Mouse (Mus musculus) kidney, embryonic 14.5 days (tissue): ENCODE data around the gene Mdfic. TPM values are rescaled to one million over a fixed set of nuclear protein-coding genes. Genes with fewer than 3 reads are reported as not detected.
A peak's percentile ranks its signal among the peaks of the same experiment; 100 is the strongest.

ENCODE experiments used
- ATAC-seq: fragments of 200-750 bp; cut with Nextera tagmentation; 2 replicates; pipeline ENCODE4 v1.8.0; 2017; ENCODE audit warnings: moderate number of reproducible peaks, mild to moderate bottlenecking, moderate TSS enrichment, moderate library complexity; ENCODE audit not compliant: low FRiP score, low TSS enrichment
- H3K27ac ChIP-seq: fragments of 300-500 bp; sonication (generic); 2 replicates; pipeline ENCODE4 v1.5.1; 2014; ENCODE audit warnings: low read depth, mild to moderate bottlenecking, low read length, moderate library complexity, mixed read lengths
- H3K27me3 ChIP-seq: fragments of 300-500 bp; sonication (generic); 2 replicates; pipeline ENCODE4 v1.6.1; 2014; ENCODE audit warnings: mild to moderate bottlenecking, low read length; ENCODE audit not compliant: control insufficient read depth, insufficient read depth
- H3K36me3 ChIP-seq: fragments of 300-500 bp; sonication (generic); 2 replicates; pipeline ENCODE4 v1.6.1; 2014; ENCODE audit warnings: low read length, mixed read lengths; ENCODE audit not compliant: control insufficient read depth, insufficient read depth
- H3K4me1 ChIP-seq: fragments of 300-500 bp; sonication (generic); 2 replicates; pipeline ENCODE4 v1.6.1; 2014; ENCODE audit warnings: low read length, mixed read lengths; ENCODE audit not compliant: control insufficient read depth, insufficient read depth
- H3K4me2 ChIP-seq: fragments of 300-500 bp; sonication (generic); replicated peaks from 2 replicates; pipeline ENCODE4 v1.6.1; 2014; ENCODE audit warnings: low read depth, mild to moderate bottlenecking, low read length
- H3K4me3 ChIP-seq: fragments of 300-500 bp; sonication (generic); 2 replicates; pipeline ENCODE4 v1.5.1; 2014; ENCODE audit warnings: mild to moderate bottlenecking, low read length
- H3K9ac ChIP-seq: fragments of 300-500 bp; sonication (generic); 2 replicates; pipeline ENCODE4 v1.6.1; 2014; ENCODE audit warnings: low read depth, mild to moderate bottlenecking, low read length, moderate library complexity
- H3K9me3 ChIP-seq: fragments of 300-500 bp; sonication (generic); 2 replicates; pipeline ENCODE4 v1.6.1; 2016; ENCODE audit warnings: low read length; ENCODE audit not compliant: control insufficient read depth
- WGBS: fragments of 180-500 bp; shearing (Covaris S2); extraction: QIAGEN DNeasy Blood & Tissue Kit; methylation state at CpG from one replicate; pipeline ENCODE4 v1.1.7; 2014; 5-methylcytosine and 5-hydroxymethylcytosine counted together
- polyA plus RNA-seq: library from polyadenylated mRNA; unstranded; fragments of >200 nt; fragmentation: Nextera tagmentation; extraction: Ambion mirVana; gene quantifications from 2 replicates; pipeline ENCODE4 v1.2.1, GENCODE M21; 2014

Gene Mdfic
- polyA plus RNA-seq, 1 experiment from 2014 or later: 7.2 TPM

DNA sequence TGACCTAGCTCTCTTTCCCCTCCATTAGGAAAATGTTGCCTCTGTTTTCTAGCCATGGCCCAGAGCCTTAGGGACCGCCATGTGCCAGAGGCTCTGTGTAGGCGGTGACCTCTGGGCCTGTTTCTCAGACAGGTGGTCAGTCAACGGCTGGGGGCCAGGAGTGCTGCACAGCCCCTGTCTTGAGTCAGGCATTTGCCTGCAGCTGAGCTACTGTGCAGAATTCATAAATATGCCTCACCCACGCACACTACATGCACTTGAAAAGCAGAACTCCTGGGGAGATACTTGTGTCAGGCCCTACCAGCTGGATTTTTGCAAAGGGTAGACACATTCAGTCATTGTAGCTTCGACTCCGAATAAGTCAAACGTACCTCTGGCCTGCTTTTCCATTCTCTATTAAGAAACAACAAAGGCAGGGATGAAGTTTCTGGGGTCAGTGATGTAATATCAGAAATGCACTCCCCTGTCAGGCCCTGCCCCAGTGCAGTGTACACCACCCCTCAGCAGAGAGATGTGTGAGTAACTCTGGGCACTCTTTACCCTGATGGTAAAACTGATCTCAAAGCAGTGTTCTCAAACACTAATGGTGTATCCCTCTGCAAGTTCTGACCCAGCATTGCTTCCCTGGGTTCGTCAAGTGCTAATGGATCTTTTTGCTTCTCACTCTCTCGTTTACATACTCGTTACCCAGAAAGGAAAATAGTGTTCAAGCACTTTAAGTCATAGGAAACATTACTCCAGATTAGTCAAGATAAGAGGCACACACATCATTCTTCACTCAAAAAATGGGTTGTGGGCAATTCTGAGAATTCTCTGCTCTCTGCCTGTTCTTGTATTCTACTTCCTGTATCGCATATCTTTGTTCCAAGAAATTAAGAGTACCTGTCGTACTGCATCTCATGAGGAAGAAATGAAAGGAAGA is 72.5 kb downstream of the Mdfic start:
- H3K36me3 ChIP-seq: no peaks in the 10 kb centered on the region
- WGBS: 43% methylated on average over 12 of the region's 12 CpGs
- ATAC-seq: peak; percentile 65; the same call in 1 of the 2 replicates
- H3K4me3 ChIP-seq: no peak overlapping the region
- H3K4me1 ChIP-seq: 0 out of 2 replicates have a peak, but pooled peaks cover 9% of the 10 kb centered on the region
- no peaks in the 10 kb centered on the region for H3K27me3 ChIP-seq
- no peak overlapping the region; the same call in 1 of the 2 replicates for H3K27ac ChIP-seq
- no peak overlapping the region for H3K9ac ChIP-seq
- H3K9me3 ChIP-seq: no peaks in the 10 kb centered on the region
- H3K4me2 ChIP-seq: no peak overlapping the region

DNA sequence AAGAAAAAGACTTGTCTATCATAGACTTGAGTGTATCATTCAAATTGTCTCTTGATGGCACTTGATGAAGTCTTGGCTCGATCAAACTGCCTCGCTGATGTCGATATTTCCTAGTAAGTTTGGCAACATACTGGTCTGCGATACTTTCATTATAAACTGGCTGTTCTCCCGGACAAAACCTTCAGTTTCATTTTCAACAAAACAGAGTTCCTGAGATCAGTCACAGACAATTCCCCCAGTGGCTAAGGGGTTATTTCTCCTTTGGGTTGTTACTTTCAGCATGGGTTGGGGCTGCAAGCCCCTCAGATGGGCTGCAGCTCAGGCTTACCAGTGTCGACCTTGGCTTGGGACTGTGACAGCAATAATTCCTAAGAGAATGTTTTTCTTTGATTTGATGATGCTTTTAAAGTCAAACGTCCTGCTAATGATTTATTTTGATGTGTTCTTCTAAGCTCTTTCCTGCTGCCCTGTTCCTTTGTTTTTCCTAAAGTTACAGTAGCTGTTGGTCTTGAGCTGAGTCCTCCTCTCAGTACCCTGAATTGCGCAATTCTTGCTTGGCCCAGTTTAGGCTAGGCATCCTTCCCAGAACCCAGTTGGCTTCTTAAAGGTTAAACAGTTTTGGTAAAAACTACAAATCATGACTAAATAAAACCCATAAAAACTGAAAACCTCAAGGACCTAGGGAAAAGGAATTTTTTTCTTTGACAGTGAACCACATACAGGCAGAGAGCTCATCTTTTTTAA is 73.3 kb downstream of the Mdfic start:
- H3K27me3 ChIP-seq: no peaks in the 10 kb centered on the region
- H3K36me3 ChIP-seq: no peaks in the 10 kb centered on the region
- H3K4me1 ChIP-seq: 0 out of 2 replicates have a peak, but pooled peaks cover 9% of the 10 kb centered on the region
- ATAC-seq: no peak
- H3K9ac ChIP-seq: no peak overlapping the region
- H3K9me3 ChIP-seq: no peaks in the 10 kb centered on the region
- no peak overlapping the region for H3K27ac ChIP-seq
- WGBS: 51% methylated on average over 8 of the region's 8 CpGs
- no peak overlapping the region for H3K4me2 ChIP-seq
- no peak overlapping the region for H3K4me3 ChIP-seq

DNA sequence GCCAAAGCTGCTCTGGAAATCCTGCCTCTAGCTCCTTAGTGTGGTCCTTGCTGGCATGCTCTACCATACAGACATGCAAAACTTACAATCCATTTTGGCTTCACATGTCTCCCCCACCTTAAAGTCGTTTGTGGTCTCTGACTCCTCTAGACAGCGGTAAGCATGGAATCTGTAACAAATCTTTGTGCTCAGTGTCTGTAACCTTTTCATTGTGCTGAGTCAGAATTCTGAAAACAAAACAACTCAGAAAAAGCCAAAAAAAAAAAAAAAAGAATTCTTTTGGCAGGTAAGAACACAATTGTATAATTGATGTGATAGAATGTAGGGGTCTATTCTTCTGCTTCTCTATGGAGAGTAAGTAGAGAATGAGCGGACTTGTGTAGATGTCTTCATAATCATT is 74.3 kb downstream of the Mdfic start:
- Histone ChIP-seq H3K27me3 (no peaks in the 10 kb centered on the region), H3K4me1 (0 out of 2 replicates have a peak, but pooled peaks cover 6% of the 10 kb centered on the region), H3K27ac (no peak overlapping the region), H3K9ac (no peak overlapping the region), H3K4me3 (no peak overlapping the region), H3K9me3 (no peaks in the 10 kb centered on the region), H3K4me2 (no peak overlapping the region), H3K36me3 (no peaks in the 10 kb centered on the region)
- 77% methylated on average over 3 of the region's 3 CpGs for WGBS
- no peak for ATAC-seq

DNA sequence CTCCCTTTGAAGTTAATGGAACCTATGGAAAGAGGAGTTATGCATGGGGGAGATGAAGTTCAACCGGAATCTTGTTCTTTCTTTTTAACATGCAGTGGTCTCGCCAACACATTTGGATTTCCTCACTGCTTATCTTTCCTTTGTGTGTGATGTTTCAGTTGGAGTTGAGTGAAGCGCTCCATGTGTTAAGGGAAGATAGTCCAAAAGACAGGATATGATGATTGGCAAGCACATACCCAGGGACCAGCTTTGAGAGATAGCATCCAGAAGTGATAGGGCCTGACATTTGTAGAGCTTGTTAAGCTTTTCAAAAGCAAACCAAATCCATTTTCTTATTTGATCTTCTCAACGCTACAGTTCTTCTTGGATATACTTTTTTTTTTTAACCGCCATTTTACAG is 86.9 kb downstream of the Mdfic start:
- H3K4me3 ChIP-seq: no peak overlapping the region
- H3K9ac ChIP-seq: no peak overlapping the region
- no peaks in the 10 kb centered on the region for H3K27me3 ChIP-seq
- H3K27ac ChIP-seq: no peak overlapping the region
- H3K4me2 ChIP-seq: no peak overlapping the region
- no peaks in the 10 kb centered on the region for H3K4me1 ChIP-seq
- H3K9me3 ChIP-seq: no peaks in the 10 kb centered on the region
- no peaks in the 10 kb centered on the region for H3K36me3 ChIP-seq
- WGBS: 93% methylated on average over 5 of the region's 5 CpGs
- no peak for ATAC-seq

DNA sequence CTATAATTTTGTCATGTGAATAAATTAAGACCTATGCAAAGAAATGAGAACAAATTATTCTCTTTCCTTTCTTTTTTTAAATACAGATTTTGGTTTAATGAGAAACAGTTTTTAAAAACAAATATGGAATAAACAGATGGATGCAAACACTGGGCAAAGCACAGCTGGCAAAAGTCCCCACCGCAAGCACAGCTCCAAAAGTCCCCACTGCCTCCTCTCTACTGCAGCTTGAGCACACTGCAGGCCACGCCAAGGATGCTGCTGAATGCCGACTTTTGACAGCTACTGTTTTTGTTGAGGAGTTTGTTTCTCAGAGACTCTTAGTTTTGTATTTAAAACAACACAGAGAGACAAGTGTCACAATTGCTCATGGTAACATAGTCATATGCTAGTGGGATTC is 104.8 kb downstream of the Mdfic start:
- no peak overlapping the region for H3K27ac ChIP-seq
- no peaks in the 10 kb centered on the region for H3K36me3 ChIP-seq
- H3K4me2 ChIP-seq: no peak overlapping the region
- WGBS: 72% methylated on average over 3 of the region's 3 CpGs
- no peaks in the 10 kb centered on the region for H3K9me3 ChIP-seq
- ATAC-seq: no peak
- no peaks in the 10 kb centered on the region for H3K27me3 ChIP-seq
- no peak overlapping the region for H3K4me3 ChIP-seq
- no peaks in the 10 kb centered on the region for H3K4me1 ChIP-seq
- no peak overlapping the region for H3K9ac ChIP-seq

DNA sequence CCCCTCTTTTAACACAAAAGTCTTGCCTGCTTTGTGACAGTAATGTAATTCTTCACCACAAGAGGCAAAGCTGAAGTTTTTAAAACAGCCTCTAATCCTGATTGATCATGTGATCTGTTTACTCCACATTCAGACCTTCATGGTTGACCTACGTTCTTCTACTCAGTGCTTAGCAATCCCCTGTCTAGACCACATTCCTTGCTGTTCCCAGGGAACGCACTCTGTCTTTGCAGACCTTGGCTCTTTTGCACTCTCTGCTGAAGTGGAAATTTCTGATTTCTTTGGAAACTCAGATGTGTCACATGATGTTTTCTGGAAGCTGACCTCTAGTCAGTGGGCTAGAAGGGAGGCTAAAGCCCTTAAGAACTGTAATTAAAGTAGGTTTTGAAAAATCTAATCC is 109.4 kb downstream of the Mdfic start:
- H3K9ac ChIP-seq: no peak overlapping the region
- H3K4me1 ChIP-seq: no peaks in the 10 kb centered on the region
- no peak for ATAC-seq
- WGBS: 63% methylated on average over 2 of the region's 2 CpGs
- H3K36me3 ChIP-seq: no peaks in the 10 kb centered on the region
- H3K9me3 ChIP-seq: no peaks in the 10 kb centered on the region
- no peak overlapping the region for H3K27ac ChIP-seq
- H3K4me3 ChIP-seq: no peak overlapping the region
- H3K27me3 ChIP-seq: no peaks in the 10 kb centered on the region
- H3K4me2 ChIP-seq: no peak overlapping the region

DNA sequence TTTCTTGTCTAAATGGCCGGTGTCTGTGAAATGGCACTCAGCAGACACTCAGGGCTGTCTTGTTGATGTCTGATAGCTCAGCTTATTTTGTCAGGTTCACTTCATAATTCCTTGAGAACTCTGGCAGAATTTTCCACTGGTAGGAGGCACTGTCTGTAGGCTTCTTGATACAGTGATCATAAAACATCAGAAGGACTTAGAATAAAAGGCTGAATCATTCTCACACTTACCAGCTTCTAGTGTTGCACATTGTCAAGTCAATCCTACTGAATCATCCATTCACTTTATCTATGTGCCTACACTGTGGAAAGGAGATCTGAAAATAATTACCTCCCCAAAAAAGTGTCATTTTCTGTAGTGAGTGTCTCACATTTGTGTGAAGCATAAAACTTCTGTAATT is 110.2 kb downstream of the Mdfic start:
- 89% methylated on average over 1 of the region's 1 CpGs for WGBS
- Histone ChIP-seq H3K27me3 (no peaks in the 10 kb centered on the region), H3K9me3 (no peaks in the 10 kb centered on the region), H3K4me1 (no peaks in the 10 kb centered on the region), H3K36me3 (no peaks in the 10 kb centered on the region), H3K27ac (no peak overlapping the region), H3K4me3 (no peak overlapping the region), H3K9ac (no peak overlapping the region), H3K4me2 (no peak overlapping the region)
- ATAC-seq: no peak

DNA sequence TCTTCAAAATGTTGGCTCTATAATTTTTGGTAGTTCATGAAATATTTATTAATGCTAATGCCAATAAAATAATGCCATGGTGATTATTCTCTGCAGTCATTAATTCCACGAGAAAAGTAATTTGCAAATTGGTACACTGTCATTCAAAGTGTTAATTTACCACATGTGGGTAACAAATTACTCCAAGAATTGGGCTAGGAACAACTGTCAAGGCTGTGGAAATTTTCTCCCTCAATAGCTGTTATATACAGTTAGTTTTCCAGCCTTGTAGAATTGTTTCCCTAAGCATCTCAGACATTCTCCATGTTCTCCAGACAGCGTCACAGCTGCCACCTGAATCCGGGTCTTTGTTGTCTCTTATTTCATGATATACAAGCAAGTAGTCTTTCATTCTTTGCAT is 117.2 kb downstream of the Mdfic start:
- Histone ChIP-seq H3K4me2 (no peak overlapping the region), H3K9me3 (no peaks in the 10 kb centered on the region), H3K27ac (no peak overlapping the region), H3K36me3 (no peaks in the 10 kb centered on the region), H3K4me1 (no peaks in the 10 kb centered on the region), H3K4me3 (no peak overlapping the region), H3K9ac (no peak overlapping the region), H3K27me3 (no peaks in the 10 kb centered on the region)
- ATAC-seq: no peak
- WGBS: 86% methylated on average over 3 of the region's 3 CpGs

DNA sequence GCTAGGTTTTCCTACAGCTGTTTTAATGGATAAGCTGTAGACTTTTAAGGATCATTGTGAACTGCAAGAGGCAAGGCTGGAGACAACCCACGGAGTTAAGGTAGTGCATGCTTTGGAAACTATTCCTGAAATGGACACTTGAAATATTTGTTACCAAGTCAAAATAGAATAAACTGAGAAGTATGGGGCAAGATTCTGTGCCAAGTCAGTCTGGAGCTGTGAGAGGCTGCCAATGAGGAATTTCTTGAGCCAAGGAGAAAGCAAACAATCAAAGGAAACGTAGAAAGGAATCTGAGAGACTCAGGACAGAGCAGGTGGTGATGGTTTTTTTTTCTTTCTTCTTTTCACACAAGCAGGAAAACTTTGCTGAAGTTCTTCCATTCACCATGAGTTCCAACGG is 119.4 kb downstream of the Mdfic start:
- H3K27ac ChIP-seq: no peak overlapping the region
- H3K4me3 ChIP-seq: no peak overlapping the region
- no peaks in the 10 kb centered on the region for H3K36me3 ChIP-seq
- no peaks in the 10 kb centered on the region for H3K4me1 ChIP-seq
- H3K9me3 ChIP-seq: no peaks in the 10 kb centered on the region
- WGBS: 84% methylated on average over 3 of the region's 3 CpGs
- no peak overlapping the region for H3K9ac ChIP-seq
- H3K4me2 ChIP-seq: no peak overlapping the region
- no peaks in the 10 kb centered on the region for H3K27me3 ChIP-seq
- ATAC-seq: no peak
